Mouse (Mus musculus): ENCODE data around the gene Brix1. TPM values are rescaled to one million over a fixed set of nuclear protein-coding genes. Genes with fewer than 3 reads are reported as not detected.

Gene Brix1
- polyA plus RNA-seq, 1 experiment from 2014 or later = 48.7 TPM

- no peak overlapping the region for H3K27ac ChIP-seq (replicated peaks)
- peaks cover 34% of the 10 kb centered on the region for H3K36me3 ChIP-seq
- no peak overlapping the region for H3K4me2 ChIP-seq
- no peaks in the 10 kb centered on the region for H3K4me1 ChIP-seq
- no peak for ATAC-seq (ENCODE audit: low FRiP score)
- H3K9me3 ChIP-seq (replicated peaks) = no peaks in the 10 kb centered on the region
- 78% methylated on average over 1 of the region's 1 CpGs for WGBS
- no peaks in the 10 kb centered on the region for H3K27me3 ChIP-seq (replicated peaks)
- no peak overlapping the region for H3K4me3 ChIP-seq (replicated peaks)
- no peak overlapping the region for H3K9ac ChIP-seq (replicated peaks)
Observed at GRCm38 (mm10) chr15:10442275-10442674, 43.5 kb downstream of the Brix1 start.

- H3K9ac ChIP-seq (replicated peaks) = no peak overlapping the region
- ATAC-seq (ENCODE audit: low FRiP score) = no peak
- H3K9me3 ChIP-seq (replicated peaks) = no peaks in the 10 kb centered on the region
- no peak overlapping the region for H3K4me2 ChIP-seq
- peaks cover 35% of the 10 kb centered on the region for H3K36me3 ChIP-seq
- no peaks in the 10 kb centered on the region for H3K4me1 ChIP-seq
- 88% methylated on average over 9 of the region's 9 CpGs for WGBS
- no peaks in the 10 kb centered on the region for H3K27me3 ChIP-seq (replicated peaks)
- no peak overlapping the region for H3K4me3 ChIP-seq (replicated peaks)
- H3K27ac ChIP-seq (replicated peaks) = no peak overlapping the region
Observed at GRCm38 (mm10) chr15:10441493-10441892, 44.3 kb downstream of the Brix1 start.

- Histone ChIP-seq H3K27me3 (replicated peaks) (no peaks in the 10 kb centered on the region), H3K36me3 (peaks cover 32% of the 10 kb centered on the region), H3K4me1 (no peaks in the 10 kb centered on the region), H3K4me2 (no peak overlapping the region), H3K9ac (replicated peaks) (no peak overlapping the region), H3K9me3 (replicated peaks) (no peaks in the 10 kb centered on the region), H3K4me3 (replicated peaks) (no peak overlapping the region), H3K27ac (replicated peaks) (no peak overlapping the region)
- no peak for ATAC-seq (ENCODE audit: low FRiP score)
- 80% methylated on average over 6 of the region's 6 CpGs for WGBS
Observed at GRCm38 (mm10) chr15:10439963-10440362, 45.8 kb downstream of the Brix1 start.

GRCm38 (mm10) chr15:10436893-10437292, 48.9 kb downstream of the Brix1 start:
- Histone ChIP-seq H3K27ac (replicated peaks) (no peak overlapping the region), H3K4me1 (no peaks in the 10 kb centered on the region), H3K36me3 (peaks cover 17% of the 10 kb centered on the region), H3K4me3 (replicated peaks) (no peak overlapping the region), H3K4me2 (no peak overlapping the region), H3K9me3 (replicated peaks) (no peaks in the 10 kb centered on the region), H3K9ac (replicated peaks) (no peak overlapping the region), H3K27me3 (replicated peaks) (no peaks in the 10 kb centered on the region)
- no peak for ATAC-seq (ENCODE audit: low FRiP score)
- 94% methylated on average over 1 of the region's 1 CpGs for WGBS

GRCm38 (mm10) chr15:10426545-10427266, 59.0 kb downstream of the Brix1 start:
- H3K9ac ChIP-seq (replicated peaks) = no peak overlapping the region
- peaks cover 4% of the 10 kb centered on the region for H3K4me1 ChIP-seq
- H3K27me3 ChIP-seq (replicated peaks) = no peaks in the 10 kb centered on the region
- no peaks in the 10 kb centered on the region for H3K36me3 ChIP-seq
- ATAC-seq (ENCODE audit: low FRiP score) = no peak
- H3K27ac ChIP-seq (replicated peaks) = no peak overlapping the region
- H3K4me3 ChIP-seq (replicated peaks) = no peak overlapping the region
- WGBS = 92% methylated on average over 13 of the region's 13 CpGs
- no peaks in the 10 kb centered on the region for H3K9me3 ChIP-seq (replicated peaks)
- no peak overlapping the region for H3K4me2 ChIP-seq

GRCm38 (mm10) chr15:10426124-10426523, 59.6 kb downstream of the Brix1 start:
- Histone ChIP-seq H3K4me1 (peaks cover 8% of the 10 kb centered on the region), H3K9ac (replicated peaks) (no peak overlapping the region), H3K27me3 (replicated peaks) (no peaks in the 10 kb centered on the region), H3K9me3 (replicated peaks) (no peaks in the 10 kb centered on the region), H3K4me3 (replicated peaks) (no peak overlapping the region), H3K27ac (replicated peaks) (no peak overlapping the region), H3K36me3 (no peaks in the 10 kb centered on the region), H3K4me2 (no peak overlapping the region)
- 91% methylated on average over 6 of the region's 6 CpGs for WGBS
- ATAC-seq (ENCODE audit: low FRiP score) = no peak

Other genes with a start within 250 kb of the Brix1 start
- gene Gm21973, start 160.6 kb downstream of the Brix1 start, polyA plus RNA-seq (2015; fragmentation: Nextera tagmentation; extraction: Ambion mirVana) = not detected in 2 replicates
- 0.06 TPM in 1 of 2 replicates, not detected in the other for gene Agxt2, start 127.4 kb downstream of the Brix1 start, polyA plus RNA-seq (2015; fragmentation: Nextera tagmentation; extraction: Ambion mirVana)
- 11.0 and 12.3 TPM in 2 replicates for gene Dnajc21, start 15.4 kb downstream of the Brix1 start, polyA plus RNA-seq (2015; fragmentation: Nextera tagmentation; extraction: Ambion mirVana)
- gene Rad1, start 71 bp upstream of the Brix1 start, polyA plus RNA-seq (2015; fragmentation: Nextera tagmentation; extraction: Ambion mirVana) = 25.5 and 33.0 TPM in 2 replicates
- not detected in 2 replicates for gene Ttc23l, start 72.7 kb upstream of the Brix1 start, polyA plus RNA-seq (2015; fragmentation: Nextera tagmentation; extraction: Ambion mirVana)
- gene Rai14, start 228.7 kb upstream of the Brix1 start, polyA plus RNA-seq (2015; fragmentation: Nextera tagmentation; extraction: Ambion mirVana) = 10.2 and 13.2 TPM in 2 replicates

Data from neural tube, embryonic 15.5 days (tissue).